Comparison of ENCODE assay signal across 21 mouse cellular contexts in genomic region chr11:78337040-78337439, GRCm38 (mm10). TPM values are rescaled to one million over a fixed set of nuclear protein-coding genes. Genes with fewer than 3 reads are reported as not detected.
"Had no signal": no experiment of that assay in that cellular context is flagged by ENCODE, and none has a peak within 500 bp of the region (broad histone marks: within the 10 kb centered on the region; RNA-seq: fewer than 3 reads in every experiment).

No protein-coding gene starts in this region.

- H3K27ac ChIP-seq: heart, embryonic 10.5 days; hindbrain, embryonic 10.5 days; hindbrain, embryonic 12.5 days; hindbrain, embryonic 14.5 days; intestine, embryonic 15.5 days; layer of hippocampus, adult 2 months; left cerebral cortex, adult 2 months; limb, embryonic 10.5 days; limb, embryonic 12.5 days; liver, embryonic 13.5 days had no signal

- DNase-seq: gastrocnemius, postnatal 36 days; heart, adult 18-20 months; heart, postnatal 10 days; heart, postnatal 4 days; kidney, adult 18-20 months; kidney, adult 8-10 months; kidney, postnatal 10 days; kidney, postnatal 4 days; liver; liver, embryonic 13.5 days had no signal

- H3K4me3 ChIP-seq: heart, embryonic 10.5 days; heart, embryonic 12.5 days; hindbrain, embryonic 10.5 days; hindbrain, embryonic 12.5 days; intestine, embryonic 15.5 days; layer of hippocampus, adult 2 months; left cerebral cortex, adult 2 months; limb, embryonic 10.5 days; limb, embryonic 12.5 days; liver, embryonic 13.5 days had no signal

RNA-seq across cellular contexts. Expression of gene BC030499, which starts 46.4 kb away (rescaled TPM):
- total RNA-seq: granulocyte monocyte progenitor cell, adult 5-6 weeks had no signal
